8 mouse cellular contexts compared by ENCODE assay signal in the genomic region with DNA sequence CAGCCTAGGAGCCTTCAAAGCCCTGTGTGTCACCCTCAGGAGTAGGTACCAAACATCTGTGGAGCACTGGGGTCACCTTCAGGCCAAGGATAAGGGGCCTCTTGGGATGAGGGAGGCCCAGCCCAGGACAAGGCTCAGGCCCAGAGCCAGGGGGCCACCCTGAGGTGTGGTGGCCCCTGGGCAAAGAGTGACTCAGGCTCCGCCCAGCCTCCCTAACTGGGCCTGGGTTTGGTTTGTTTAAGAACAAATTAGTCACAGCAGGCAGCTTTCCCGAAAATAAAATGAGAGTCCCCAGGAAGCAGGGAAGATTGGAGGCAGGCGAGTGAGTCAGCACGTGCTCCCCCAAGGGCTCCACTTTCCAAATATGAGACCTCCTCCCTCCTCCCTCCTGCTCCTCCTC. TPM values are rescaled to one million over a fixed set of nuclear protein-coding genes. Genes with fewer than 3 reads are reported as not detected.
DNase-seq lines count a peak whose midpoint lies in the region; ATAC-seq and TF ChIP-seq lines count a peak whose summit lies in the region.

No protein-coding gene starts in this region.

- no peaks in the 10 kb centered on the region for H3K9me3 ChIP-seq in lung, embryonic 15.5 days
- H3K9me3 ChIP-seq in embryonic facial prominence, embryonic 15.5 days (replicated peaks) = no peaks in the 10 kb centered on the region
- no peaks in the 10 kb centered on the region for H3K9me3 ChIP-seq in intestine, postnatal 0 days (ENCODE audit: control insufficient read depth)
- no peaks in the 10 kb centered on the region for H3K9me3 ChIP-seq in stomach, embryonic 16.5 days (replicated peaks; ENCODE audit: control insufficient read depth, low read length)
- H3K9me3 ChIP-seq in hindbrain, embryonic 11.5 days (ENCODE audit: control insufficient read depth, low read length) = no peaks in the 10 kb centered on the region

- no peak for TF ChIP-seq CTCF in lung, adult 2 months (IDR thresholded peaks at IDR 0.05; ENCODE audit: insufficient read depth, low read length)
- TF ChIP-seq CTCF in intestine, postnatal 0 days (IDR thresholded peaks at IDR 0.05; ENCODE audit: low read depth) = peak; percentile 35; the same call in 1 of the 2 replicates

- H3K9ac ChIP-seq in lung, embryonic 15.5 days = no peak overlapping the region
- no peak overlapping the region for H3K9ac ChIP-seq in embryonic facial prominence, embryonic 15.5 days
- no peak overlapping the region for H3K9ac ChIP-seq in intestine, postnatal 0 days (ENCODE audit: low read depth, low read length)
- peak overlapping the region; percentile 43 for H3K9ac ChIP-seq in stomach, embryonic 16.5 days (ENCODE audit: low read length)
- no peak overlapping the region for H3K9ac ChIP-seq in hindbrain, embryonic 11.5 days (ENCODE audit: low read depth, low read length)

- H3K4me3 ChIP-seq in lung, embryonic 15.5 days = no peak overlapping the region
- H3K4me3 ChIP-seq in lung, adult 2 months (replicated peaks; ENCODE audit: extremely low read depth, low read depth, low read length) = no peak overlapping the region
- H3K4me3 ChIP-seq in embryonic facial prominence, embryonic 15.5 days (replicated peaks) = no peak overlapping the region
- no peak overlapping the region for H3K4me3 ChIP-seq in intestine, postnatal 0 days (ENCODE audit: low read depth, low read length)
- no peak overlapping the region for H3K4me3 ChIP-seq in stomach, embryonic 16.5 days (replicated peaks; ENCODE audit: low read length)
- H3K4me3 ChIP-seq in hindbrain, embryonic 11.5 days (ENCODE audit: low read depth, low read length) = no peak overlapping the region

- H3K4me2 ChIP-seq in lung, embryonic 15.5 days = no peak overlapping the region
- no peak overlapping the region for H3K4me2 ChIP-seq in embryonic facial prominence, embryonic 15.5 days (replicated peaks)
- no peak overlapping the region for H3K4me2 ChIP-seq in intestine, postnatal 0 days (replicated peaks; ENCODE audit: low read depth)
- H3K4me2 ChIP-seq in stomach, embryonic 16.5 days (ENCODE audit: low read depth, low read length) = no peak overlapping the region
- H3K4me2 ChIP-seq in hindbrain, embryonic 11.5 days (replicated peaks; ENCODE audit: low read depth, low read length) = no peak overlapping the region

- 26% methylated on average over 4 of the region's 4 CpGs for WGBS in lung, embryonic 15.5 days
- 35% methylated on average over 4 of the region's 4 CpGs for WGBS in lung, adult 2 months
- 27% methylated on average over 4 of the region's 4 CpGs for WGBS in embryonic facial prominence, embryonic 15.5 days
- WGBS in intestine, postnatal 0 days = 15% methylated on average over 4 of the region's 4 CpGs
- WGBS in stomach, embryonic 16.5 days = 25% methylated on average over 4 of the region's 4 CpGs
- 16% methylated on average over 4 of the region's 4 CpGs for WGBS in hindbrain, embryonic 11.5 days

- no peak for ATAC-seq in lung, embryonic 15.5 days (ENCODE audit: borderline replicate concordance, extremely low read depth, low FRiP score, low TSS enrichment)
- ATAC-seq in embryonic facial prominence, embryonic 15.5 days (ENCODE audit: insufficient number of reproducible peaks, low FRiP score, low TSS enrichment, low read depth) = peak; percentile 66
- peak; percentile 50 for ATAC-seq in intestine, postnatal 0 days
- ATAC-seq in stomach, embryonic 16.5 days (ENCODE audit: insufficient read depth, low FRiP score) = peak; percentile 74
- no peak for ATAC-seq in hindbrain, embryonic 11.5 days (ENCODE audit: low FRiP score)

- peaks cover 22% of the 10 kb centered on the region; the same call in 1 of the 2 replicates for H3K27me3 ChIP-seq in lung, embryonic 15.5 days
- no peaks in the 10 kb centered on the region for H3K27me3 ChIP-seq in embryonic facial prominence, embryonic 15.5 days
- no peaks in the 10 kb centered on the region for H3K27me3 ChIP-seq in intestine, postnatal 0 days (replicated peaks; ENCODE audit: control insufficient read depth, insufficient read depth, low read length)
- no peaks in the 10 kb centered on the region for H3K27me3 ChIP-seq in stomach, embryonic 16.5 days (ENCODE audit: control insufficient read depth, insufficient read depth, low read length)
- peaks cover 31% of the 10 kb centered on the region for H3K27me3 ChIP-seq in hindbrain, embryonic 11.5 days (ENCODE audit: control insufficient read depth, insufficient read depth, low read length)

- no peaks in the 10 kb centered on the region for H3K36me3 ChIP-seq in lung, embryonic 15.5 days
- no peaks in the 10 kb centered on the region for H3K36me3 ChIP-seq in embryonic facial prominence, embryonic 15.5 days
- H3K36me3 ChIP-seq in intestine, postnatal 0 days (ENCODE audit: control insufficient read depth, insufficient read depth) = no peaks in the 10 kb centered on the region
- no peaks in the 10 kb centered on the region for H3K36me3 ChIP-seq in stomach, embryonic 16.5 days (ENCODE audit: control insufficient read depth, insufficient read depth, low read length)
- H3K36me3 ChIP-seq in hindbrain, embryonic 11.5 days (ENCODE audit: control insufficient read depth, insufficient read depth, low read length) = no peaks in the 10 kb centered on the region

- H3K4me1 ChIP-seq in lung, embryonic 15.5 days = peaks cover 60% of the 10 kb centered on the region
- peaks cover 29% of the 10 kb centered on the region for H3K4me1 ChIP-seq in lung, adult 2 months (ENCODE audit: control insufficient read depth, insufficient read depth, low read length)
- H3K4me1 ChIP-seq in embryonic facial prominence, embryonic 15.5 days = peaks cover 64% of the 10 kb centered on the region
- peaks cover 32% of the 10 kb centered on the region for H3K4me1 ChIP-seq in intestine, postnatal 0 days (replicated peaks; ENCODE audit: control insufficient read depth, insufficient read depth, low read length)
- peaks cover 55% of the 10 kb centered on the region for H3K4me1 ChIP-seq in stomach, embryonic 16.5 days (ENCODE audit: control insufficient read depth, insufficient read depth, low read length)
- H3K4me1 ChIP-seq in hindbrain, embryonic 11.5 days (replicated peaks; ENCODE audit: control insufficient read depth, insufficient read depth, low read length) = peaks cover 15% of the 10 kb centered on the region

- DNase-seq in lung, adult 2 months = no peak
- no peak for DNase-seq in thymus, postnatal 0 days (ENCODE audit: low spot score)
- DNase-seq in hindbrain, embryonic 11.5 days (ENCODE audit: low spot score) = no peak
- no peak for DNase-seq in cerebellum, adult 11-12 months

- peak overlapping the region; percentile 46 for H3K27ac ChIP-seq in lung, embryonic 15.5 days
- H3K27ac ChIP-seq in embryonic facial prominence, embryonic 15.5 days (replicated peaks) = peak overlapping the region; percentile 87
- peak overlapping the region; percentile 64 for H3K27ac ChIP-seq in intestine, postnatal 0 days (ENCODE audit: low read depth, low read length)
- H3K27ac ChIP-seq in stomach, embryonic 16.5 days (ENCODE audit: low read length) = peak overlapping the region; percentile 93
- H3K27ac ChIP-seq in hindbrain, embryonic 11.5 days (ENCODE audit: low read depth, low read length) = no peak overlapping the region

- no peak for TF ChIP-seq POLR2A in lung, adult 2 months (IDR thresholded peaks at IDR 0.05; ENCODE audit: borderline replicate concordance, extremely low read depth, low read depth, low read length)

RNA-seq across cellular contexts. Expression of a gene that starts 37.7 kb away (rescaled TPM):
- polyA plus RNA-seq in lung, embryonic 15.5 days (2015; fragmentation: Nextera tagmentation; extraction: Ambion mirVana) = 12.7 and 13.5 TPM in 2 replicates
- polyA plus RNA-seq in lung, adult 2 months (2012; rRNA removed) = 32.1 and 40.6 TPM in 2 replicates
- 20.8 and 21.2 TPM in 2 replicates for polyA plus RNA-seq in embryonic facial prominence, embryonic 15.5 days (2015; fragmentation: Nextera tagmentation; extraction: Ambion mirVana)
- polyA plus RNA-seq in intestine, postnatal 0 days (2015; fragmentation: Nextera tagmentation; extraction: Ambion mirVana) = 15.7 and 15.9 TPM in 2 replicates
- 16.1 and 17.4 TPM in 2 replicates for polyA plus RNA-seq in stomach, embryonic 16.5 days (2015; fragmentation: Nextera tagmentation; extraction: Ambion mirVana)
- polyA plus RNA-seq in thymus, postnatal 0 days (2015; fragmentation: Nextera tagmentation; extraction: Ambion mirVana) = 25.8 and 26.7 TPM in 2 replicates
- polyA plus RNA-seq in hindbrain, embryonic 11.5 days (2014; fragmentation: Nextera tagmentation; extraction: Ambion mirVana) = 3.4 and 5.6 TPM in 2 replicates

RNA-seq across cellular contexts. Expression of a gene that starts 53.9 kb away (rescaled TPM):
- 37.7 and 42.2 TPM in 2 replicates for polyA plus RNA-seq in lung, embryonic 15.5 days (2015; fragmentation: Nextera tagmentation; extraction: Ambion mirVana)
- 83.2 and 104 TPM in 2 replicates for polyA plus RNA-seq in lung, adult 2 months (2012; rRNA removed)
- 39.9 and 41.2 TPM in 2 replicates for polyA plus RNA-seq in embryonic facial prominence, embryonic 15.5 days (2015; fragmentation: Nextera tagmentation; extraction: Ambion mirVana)
- polyA plus RNA-seq in intestine, postnatal 0 days (2015; fragmentation: Nextera tagmentation; extraction: Ambion mirVana) = 23.1 and 24.0 TPM in 2 replicates
- 32.1 and 37.1 TPM in 2 replicates for polyA plus RNA-seq in stomach, embryonic 16.5 days (2015; fragmentation: Nextera tagmentation; extraction: Ambion mirVana)
- 54.8 and 55.6 TPM in 2 replicates for polyA plus RNA-seq in thymus, postnatal 0 days (2015; fragmentation: Nextera tagmentation; extraction: Ambion mirVana)
- 38.6 and 39.1 TPM in 2 replicates for polyA plus RNA-seq in hindbrain, embryonic 11.5 days (2014; fragmentation: Nextera tagmentation; extraction: Ambion mirVana)

RNA-seq across cellular contexts. Expression of a gene that starts 58.9 kb away (rescaled TPM):
- polyA plus RNA-seq in lung, embryonic 15.5 days (2015; fragmentation: Nextera tagmentation; extraction: Ambion mirVana) = 5.0 and 5.4 TPM in 2 replicates
- polyA plus RNA-seq in lung, adult 2 months (2012; rRNA removed) = 11.7 and 15.5 TPM in 2 replicates
- 4.7 and 4.9 TPM in 2 replicates for polyA plus RNA-seq in embryonic facial prominence, embryonic 15.5 days (2015; fragmentation: Nextera tagmentation; extraction: Ambion mirVana)
- 15.8 and 16.4 TPM in 2 replicates for polyA plus RNA-seq in intestine, postnatal 0 days (2015; fragmentation: Nextera tagmentation; extraction: Ambion mirVana)
- polyA plus RNA-seq in stomach, embryonic 16.5 days (2015; fragmentation: Nextera tagmentation; extraction: Ambion mirVana) = 6.8 and 8.2 TPM in 2 replicates
- 9.0 and 9.4 TPM in 2 replicates for polyA plus RNA-seq in thymus, postnatal 0 days (2015; fragmentation: Nextera tagmentation; extraction: Ambion mirVana)
- polyA plus RNA-seq in hindbrain, embryonic 11.5 days (2014; fragmentation: Nextera tagmentation; extraction: Ambion mirVana) = 1.4 and 1.7 TPM in 2 replicates

Comparison
In these comparisons a context has a peak if more than half of its experiments do, and no peak if none do; other contexts are left out.
1. ATAC-seq: peak in embryonic facial prominence, embryonic 15.5 days (single experiment), intestine, postnatal 0 days (single experiment) and stomach, embryonic 16.5 days (single experiment); none in lung, embryonic 15.5 days (single experiment) and hindbrain, embryonic 11.5 days (single experiment).